Mouse (Mus musculus) olfactory bulb, adult 2 months (tissue): Measurements from ENCODE around the gene Nrm. TPM values are rescaled to one million over a fixed set of nuclear protein-coding genes. Genes with fewer than 3 reads are reported as not detected.

ENCODE experiments used
- H3K27ac ChIP-seq: fragments of 200-500 bp; 2 replicates; pipeline ENCODE4 v1.5.1; 2012; ENCODE audit warnings: low read depth, low read length; ENCODE audit not compliant: insufficient read depth
- H3K4me1 ChIP-seq: fragments of 200-500 bp; 2 replicates; pipeline ENCODE4 v1.6.1; 2012; ENCODE audit warnings: low read length; ENCODE audit not compliant: control insufficient read depth, insufficient read depth
- H3K4me3 ChIP-seq: fragments of 200-500 bp; 2 replicates; pipeline ENCODE4 v1.5.1; 2012; ENCODE audit warnings: mild to moderate bottlenecking, low read depth, low read length, moderate library complexity; ENCODE audit not compliant: insufficient read depth
- CTCF ChIP-seq: fragments of 200-500 bp; IDR thresholded peaks from 2 replicates; pipeline ENCODE4 v1.5.1; 2012; ENCODE audit warnings: low read depth, mild to moderate bottlenecking, low read length, moderate library complexity; ENCODE audit not compliant: insufficient read depth
- POLR2A ChIP-seq: fragments of 200-500 bp; IDR thresholded peaks from 2 replicates; pipeline ENCODE4 v1.6.1; 2012; ENCODE audit warnings: mild to moderate bottlenecking, low read depth, low read length, moderate library complexity; ENCODE audit not compliant: insufficient read depth
- WGBS: fragments of 180-500 bp; shearing (Covaris S2); methylation state at CpG from one replicate; pipeline ENCODE4 v1.1.7; 2018; 5-methylcytosine and 5-hydroxymethylcytosine counted together
- polyA plus RNA-seq: library from polyadenylated mRNA; stranded (reverse); fragments of >200 nt; gene quantifications from 2 replicates; pipeline ENCODE4 v1.2.4, GENCODE M21; 2012; ENCODE audit warnings: low replicate concordance; ENCODE audit not compliant: missing spikeins, insufficient read depth, insufficient read length

Gene Nrm
- polyA plus RNA-seq, 1 experiment, result not detected

DNA sequence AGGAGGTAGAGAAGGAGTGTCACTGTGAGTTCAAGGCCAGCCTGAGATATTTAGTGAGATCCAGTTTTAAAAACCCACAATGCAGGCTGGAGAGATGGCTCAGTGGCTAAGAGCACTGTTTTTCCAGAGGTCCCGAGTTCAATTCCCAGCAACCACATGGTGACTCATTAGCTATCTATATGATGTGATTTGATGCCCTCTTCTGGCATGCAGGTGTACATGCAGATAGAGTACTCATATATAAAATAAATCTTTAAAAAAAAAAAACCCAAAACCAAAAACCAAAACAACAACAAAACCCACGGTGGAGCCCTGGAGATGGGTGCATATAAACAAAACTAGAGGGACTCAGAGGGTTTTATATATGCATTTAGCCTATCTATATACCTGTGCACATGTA is 46.5 kb downstream of the Nrm start:
- WGBS, result 65% methylated on average over 2 of the region's 2 CpGs
- H3K4me3 ChIP-seq, result no peak overlapping the region
- peaks cover 12% of the 10 kb centered on the region for H3K4me1 ChIP-seq
- no peak overlapping the region for H3K27ac ChIP-seq
- no peak for TF ChIP-seq CTCF
- TF ChIP-seq POLR2A, result no peak

DNA sequence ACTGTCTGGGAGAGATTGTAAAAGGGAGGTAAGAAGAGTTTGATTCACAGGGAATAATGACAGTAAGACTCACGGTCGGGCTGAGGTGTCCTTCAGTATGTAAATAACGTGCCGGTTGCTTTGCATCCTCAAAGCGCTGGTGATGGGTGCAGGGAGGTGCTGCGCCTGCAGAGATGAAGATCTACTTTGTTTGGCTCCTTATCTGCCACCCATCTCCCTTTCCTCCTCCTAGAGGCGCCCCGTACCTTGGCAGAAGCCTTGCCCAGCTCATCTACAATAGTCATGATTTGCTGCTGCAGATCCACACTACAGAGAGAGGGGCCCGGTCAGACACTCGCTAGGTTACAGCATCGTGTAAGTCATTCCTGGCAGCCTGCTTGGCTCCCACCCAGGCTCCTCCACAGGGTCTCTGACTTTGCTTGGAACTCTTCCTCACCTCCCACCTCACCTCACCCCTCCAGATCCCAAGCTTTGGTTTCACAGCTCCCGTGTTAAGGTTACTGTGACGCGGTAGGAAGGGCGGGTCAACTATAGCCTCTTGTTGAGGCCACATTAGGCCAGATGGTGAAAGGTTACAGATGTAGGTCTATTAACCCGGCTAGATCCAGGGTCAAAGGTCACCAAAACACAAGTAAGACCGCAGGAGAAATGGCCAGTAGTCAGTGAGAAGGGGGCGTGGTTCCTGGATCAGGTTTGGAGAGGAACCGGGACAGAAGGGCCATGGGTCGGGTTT is 48.2 kb downstream of the Nrm start:
- peaks cover 12% of the 10 kb centered on the region for H3K4me1 ChIP-seq
- WGBS, result 14% methylated on average over 20 of the region's 20 CpGs
- peak overlapping the region; percentile 80 for H3K4me3 ChIP-seq
- no peak for TF ChIP-seq POLR2A
- TF ChIP-seq CTCF, result no peak
- H3K27ac ChIP-seq, result peak overlapping the region; percentile 65; the same call in 1 of the 2 replicates

GRCm38 (mm10) chr17:35909919-35910369 is 48.8 kb downstream of the Nrm start, which contains the start of gene Atat1:
Gene Atat1 (minus strand): TSS chr17:35910075.
- Histone ChIP-seq H3K4me3 (peak within 1 kb of the TSS; percentile 80), H3K4me1 (peaks cover 12% of the 10 kb centered on the region), H3K27ac (peak within 1 kb of the TSS; percentile 81)
- WGBS, result 2% methylated on average over 25 of the region's 25 CpGs
- TF ChIP-seq CTCF (no peak), POLR2A (peak; percentile 72)

GRCm38 (mm10) chr17:35914975-35915374 is 53.9 kb downstream of the Nrm start:
- no peak overlapping the region for H3K27ac ChIP-seq
- peaks cover 9% of the 10 kb centered on the region for H3K4me1 ChIP-seq
- no peak overlapping the region for H3K4me3 ChIP-seq
- WGBS, result 82% methylated on average over 6 of the region's 6 CpGs
- TF ChIP-seq POLR2A (no peak), CTCF (no peak)

Other genes starting within 250 kb of the Nrm start
- gene Gm9573, start 234.7 kb upstream of the Nrm start, polyA plus RNA-seq, result not detected in 2 replicates
- not detected in 2 replicates for gene Mucl3, start 217.6 kb upstream of the Nrm start, polyA plus RNA-seq
- not detected in 2 replicates for gene Vars2, start 193.7 kb upstream of the Nrm start, polyA plus RNA-seq
- gene Gtf2h4, start 187.6 kb upstream of the Nrm start, polyA plus RNA-seq, result not detected in 2 replicates
- gene Ddr1, start 156.7 kb upstream of the Nrm start, polyA plus RNA-seq, result not detected in 2 replicates
- not detected in 2 replicates for gene Ier3, start 39.6 kb upstream of the Nrm start, polyA plus RNA-seq
- not detected in 2 replicates for gene Flot1, start 38.1 kb upstream of the Nrm start, polyA plus RNA-seq
- 228 and 580 TPM in 2 replicates for gene Tubb5, start 23.0 kb upstream of the Nrm start, polyA plus RNA-seq
- 41.3 TPM in 1 of 2 replicates, not detected in the other for gene Mdc1, start 19.8 kb upstream of the Nrm start, polyA plus RNA-seq
- gene Ppp1r18, start 4.3 kb downstream of the Nrm start, polyA plus RNA-seq, result not detected in 2 replicates
- gene Dhx16, start 18.5 kb downstream of the Nrm start, polyA plus RNA-seq, result not detected in 2 replicates
- not detected in 2 replicates for gene 2310061I04Rik, start 36.1 kb downstream of the Nrm start, polyA plus RNA-seq
- gene Atat1, start 48.8 kb downstream of the Nrm start, polyA plus RNA-seq, result not detected in 2 replicates
- not detected in 2 replicates for gene Mrps18b, start 55.1 kb downstream of the Nrm start, polyA plus RNA-seq
- gene Ppp1r10, start 55.1 kb downstream of the Nrm start, polyA plus RNA-seq, result not detected in 2 replicates
- not detected in 2 replicates for gene Abcf1, start 108.4 kb downstream of the Nrm start, polyA plus RNA-seq
- not detected in 2 replicates for gene Gnl1, start 118.5 kb downstream of the Nrm start, polyA plus RNA-seq
- gene Prr3, start 118.9 kb downstream of the Nrm start, polyA plus RNA-seq, result not detected in 2 replicates
- gene H2-T24, start 159.2 kb downstream of the Nrm start, polyA plus RNA-seq, result not detected in 2 replicates
- gene H2-T23, start 171.5 kb downstream of the Nrm start, polyA plus RNA-seq, result 151 TPM in 1 of 2 replicates, not detected in the other
- not detected in 2 replicates for gene H2-T22, start 181.4 kb downstream of the Nrm start, polyA plus RNA-seq
- gene Gm6034, start 181.6 kb downstream of the Nrm start, polyA plus RNA-seq, result not detected in 2 replicates
- not detected in 2 replicates for gene Gm11127, start 197.1 kb downstream of the Nrm start, polyA plus RNA-seq